Mouse (Mus musculus) bone marrow macrophage, adult 2 months (primary cell): Measurements from ENCODE around the gene Rras. TPM values are rescaled to one million over a fixed set of nuclear protein-coding genes. Genes with fewer than 3 reads are reported as not detected.

Experiments used
- H3K27ac ChIP-seq: 2 replicates; pipeline ENCODE4 v1.5.1; 2012; ENCODE audit warnings: low read depth, low read length; ENCODE audit not compliant: insufficient read depth
- H3K4me1 ChIP-seq: 2 replicates; pipeline ENCODE4 v1.6.1; 2012; ENCODE audit warnings: low read length; ENCODE audit not compliant: control insufficient read depth, insufficient read depth
- H3K4me3 ChIP-seq: 2 replicates; pipeline ENCODE4 v1.5.1; 2012; ENCODE audit warnings: mild to moderate bottlenecking, low read length, moderate library complexity; ENCODE audit not compliant: insufficient read depth
- CTCF ChIP-seq: IDR thresholded peaks from 2 replicates; pipeline ENCODE4 v1.5.1; 2012; ENCODE audit warnings: low read depth, mild to moderate bottlenecking, low read length, moderate library complexity
- POLR2A ChIP-seq: IDR thresholded peaks from 2 replicates; pipeline ENCODE4 v1.6.1; 2012; ENCODE audit warnings: mild to moderate bottlenecking, low read depth, low read length, borderline replicate concordance
- polyA plus RNA-seq: library from polyadenylated mRNA; stranded (reverse); fragments of >200 nt; gene quantifications from 2 replicates; pipeline ENCODE4 v1.2.4, GENCODE M21; 2012; ENCODE audit not compliant: missing spikeins, insufficient read depth, insufficient read length

The Rras gene
- polyA plus RNA-seq, 1 experiment = 123 TPM

DNA sequence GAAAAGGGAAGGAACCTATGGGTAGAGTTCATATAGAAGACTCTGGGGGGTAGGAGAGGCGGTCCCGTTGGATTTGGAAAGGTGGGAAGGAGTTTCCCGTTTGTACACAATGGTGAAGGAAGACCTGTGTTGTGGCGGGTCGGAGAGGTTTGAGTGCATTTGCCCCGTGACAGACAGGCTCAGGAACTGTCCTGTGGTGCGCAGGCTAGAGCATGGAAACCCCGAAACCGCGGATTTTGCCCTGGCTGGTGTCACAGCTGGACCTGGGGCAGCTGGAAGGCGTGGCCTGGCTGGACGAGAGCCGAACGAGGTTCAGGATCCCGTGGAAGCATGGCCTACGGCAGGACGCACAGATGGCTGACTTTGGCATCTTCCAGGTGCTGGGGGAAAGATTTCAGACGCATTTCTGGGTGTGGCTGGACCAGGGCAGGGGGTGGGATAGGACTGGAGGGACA, 19.2 kb upstream of the Rras start, which contains the start of gene Bcl2l12:
Gene Bcl2l12 (minus strand): TSS at position 212 of the 455 bp plus-strand sequence.
- H3K4me1 ChIP-seq = peaks cover 7% of the 10 kb centered on the region
- peak within 1 kb of the TSS; percentile 83 for H3K4me3 ChIP-seq
- H3K27ac ChIP-seq = peak within 1 kb of the TSS; percentile 88
- TF ChIP-seq CTCF = no peak
- TF ChIP-seq POLR2A = no peak

DNA sequence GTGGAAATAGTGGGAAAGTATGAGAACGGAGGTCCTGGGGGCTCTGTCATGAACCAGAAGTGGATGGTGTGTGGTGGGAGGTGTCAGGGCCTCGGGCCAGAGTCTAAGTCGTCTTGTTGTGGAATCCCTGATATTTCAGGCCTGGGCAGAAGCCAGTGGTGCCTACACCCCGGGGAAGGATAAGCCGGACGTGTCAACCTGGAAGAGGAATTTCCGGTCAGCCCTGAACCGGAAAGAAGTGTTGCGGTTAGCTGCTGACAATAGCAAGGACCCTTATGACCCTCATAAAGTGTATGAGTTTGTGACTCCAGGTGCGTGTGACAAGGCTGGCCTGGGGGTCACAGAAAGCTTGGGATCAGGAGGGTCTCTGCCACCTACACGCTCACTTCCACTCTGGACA, 18.0 kb upstream of the Rras start:
- no peak overlapping the region for H3K27ac ChIP-seq
- H3K4me1 ChIP-seq = peaks cover 7% of the 10 kb centered on the region
- TF ChIP-seq POLR2A = no peak
- TF ChIP-seq CTCF = no peak
- no peak overlapping the region for H3K4me3 ChIP-seq

DNA sequence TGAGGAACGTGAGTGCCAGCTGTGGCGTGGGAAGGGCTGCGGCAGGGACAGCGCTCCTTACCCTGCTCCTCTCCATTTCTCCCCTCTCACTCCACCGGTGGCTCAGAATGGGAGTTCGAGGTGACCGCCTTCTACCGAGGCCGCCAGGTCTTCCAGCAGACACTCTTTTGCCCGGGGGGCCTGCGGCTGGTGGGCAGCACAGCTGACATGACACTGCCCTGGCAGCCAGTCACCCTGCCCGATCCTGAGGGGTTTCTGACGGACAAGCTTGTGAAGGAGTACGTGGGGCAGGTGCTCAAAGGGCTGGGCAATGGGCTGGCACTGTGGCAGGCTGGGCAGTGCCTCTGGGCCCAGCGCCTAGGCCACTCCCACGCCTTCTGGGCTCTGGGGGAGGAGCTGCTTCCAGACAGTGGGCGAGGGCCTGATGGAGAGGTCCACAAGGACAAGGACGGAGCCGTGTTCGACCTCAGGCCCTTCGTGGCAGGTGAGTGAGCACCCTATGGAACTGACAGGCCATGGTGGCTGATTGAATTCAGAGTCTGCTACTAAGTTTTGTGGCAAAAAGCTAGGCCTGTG, 17.1 kb upstream of the Rras start:
- no peak overlapping the region for H3K4me3 ChIP-seq
- peaks cover 7% of the 10 kb centered on the region for H3K4me1 ChIP-seq
- TF ChIP-seq POLR2A (no peak), CTCF (no peak)
- no peak overlapping the region for H3K27ac ChIP-seq

- no peak for TF ChIP-seq POLR2A
- no peak for TF ChIP-seq CTCF
- Histone ChIP-seq H3K4me1 (peaks cover 4% of the 10 kb centered on the region; the same call in 1 of the 2 replicates), H3K27ac (no peak overlapping the region), H3K4me3 (no peak overlapping the region)
These were observed 15.3 kb upstream of the Rras start for GRCm38 (mm10) chr7:45002440-45002839.

- no peaks in the 10 kb centered on the region for H3K4me1 ChIP-seq
- H3K27ac ChIP-seq = no peak overlapping the region
- H3K4me3 ChIP-seq = no peak overlapping the region
- no peak for TF ChIP-seq POLR2A
- no peak for TF ChIP-seq CTCF
These were observed 13.2 kb upstream of the Rras start for GRCm38 (mm10) chr7:45004546-45004945.

GRCm38 (mm10) chr7:45005321-45005992, 12.3 kb upstream of the Rras start:
- Histone ChIP-seq H3K4me1 (no peaks in the 10 kb centered on the region), H3K27ac (no peak overlapping the region), H3K4me3 (no peak overlapping the region)
- no peak for TF ChIP-seq CTCF
- no peak for TF ChIP-seq POLR2A

DNA sequence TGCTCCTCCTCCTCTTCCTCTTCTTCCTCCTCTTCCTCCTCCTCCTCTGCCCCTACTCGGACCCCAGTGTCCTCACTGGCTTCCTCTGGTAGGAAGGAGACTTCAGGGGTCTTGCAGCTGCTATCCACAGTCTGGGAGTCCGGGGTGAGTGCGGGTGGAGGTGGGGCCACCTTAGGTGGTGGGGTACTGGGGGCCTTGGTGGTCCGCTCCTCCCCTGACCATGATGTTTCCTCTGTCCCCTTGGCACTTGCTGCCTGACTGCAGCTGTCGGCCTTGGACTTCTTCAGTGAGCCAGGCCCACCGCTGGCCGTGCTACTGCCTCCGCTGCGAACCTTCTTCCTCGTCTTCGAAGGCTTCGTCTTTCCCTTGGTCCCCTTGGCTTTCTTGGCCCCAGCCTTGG, 11.3 kb upstream of the Rras start:
- Histone ChIP-seq H3K27ac (no peak overlapping the region), H3K4me3 (no peak overlapping the region), H3K4me1 (no peaks in the 10 kb centered on the region)
- TF ChIP-seq POLR2A (no peak), CTCF (no peak)

GRCm38 (mm10) chr7:45007141-45007540, 10.6 kb upstream of the Rras start:
- H3K4me1 ChIP-seq = no peaks in the 10 kb centered on the region

DNA sequence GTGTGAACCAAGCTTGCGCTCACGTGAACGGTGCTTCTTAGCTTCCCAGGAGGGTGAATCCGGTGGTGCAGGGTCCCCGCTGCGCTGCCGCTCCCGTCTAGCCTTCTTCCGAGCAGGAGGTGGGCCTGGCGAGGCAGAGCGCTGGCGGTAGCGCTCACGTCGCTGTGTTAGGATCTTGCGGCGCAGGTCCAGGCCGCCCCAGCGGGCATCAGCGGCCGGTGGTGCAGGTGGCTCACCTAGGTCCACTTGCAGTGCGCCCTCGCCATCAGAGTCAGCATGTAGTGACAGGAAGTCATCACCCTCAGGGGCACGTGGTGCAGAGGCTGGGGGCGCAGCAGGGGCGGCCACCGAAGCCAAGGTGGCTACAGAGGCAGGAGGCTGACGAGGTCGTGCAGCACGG, 9.9 kb upstream of the Rras start:
- TF ChIP-seq CTCF (no peak), POLR2A (no peak)
- Histone ChIP-seq H3K4me3 (no peak overlapping the region), H3K4me1 (no peaks in the 10 kb centered on the region), H3K27ac (no peak overlapping the region)

More at GRCm38 (mm10) chr7:45007141-45007540, 10.6 kb upstream of the Rras start:
- TF ChIP-seq POLR2A (no peak), CTCF (no peak)
- Histone ChIP-seq H3K4me3 (no peak overlapping the region), H3K27ac (no peak overlapping the region)

DNA sequence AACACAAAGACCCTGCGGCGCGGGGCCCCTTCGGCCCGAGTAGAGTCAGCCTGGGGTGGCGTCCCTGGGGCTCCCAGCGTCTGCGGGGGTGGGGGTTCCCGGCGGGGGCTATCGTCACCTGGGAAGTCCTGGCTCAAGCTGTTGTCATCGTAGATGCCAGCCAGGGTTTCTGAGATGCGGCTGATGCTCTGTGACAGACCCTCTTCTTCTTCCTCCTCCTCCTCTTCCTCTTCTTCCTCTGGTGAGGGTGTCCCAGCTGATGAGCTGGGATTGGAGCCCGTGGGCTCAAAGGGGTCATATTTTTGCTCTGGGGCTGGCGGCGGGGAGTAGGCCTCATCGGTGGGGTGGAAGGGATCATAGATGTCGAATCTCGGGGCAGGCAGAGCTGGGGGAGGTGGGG, 9.3 kb upstream of the Rras start:
- no peak overlapping the region for H3K4me3 ChIP-seq
- TF ChIP-seq CTCF (no peak), POLR2A (no peak)
- H3K4me1 ChIP-seq = no peaks in the 10 kb centered on the region
- no peak overlapping the region for H3K27ac ChIP-seq

DNA sequence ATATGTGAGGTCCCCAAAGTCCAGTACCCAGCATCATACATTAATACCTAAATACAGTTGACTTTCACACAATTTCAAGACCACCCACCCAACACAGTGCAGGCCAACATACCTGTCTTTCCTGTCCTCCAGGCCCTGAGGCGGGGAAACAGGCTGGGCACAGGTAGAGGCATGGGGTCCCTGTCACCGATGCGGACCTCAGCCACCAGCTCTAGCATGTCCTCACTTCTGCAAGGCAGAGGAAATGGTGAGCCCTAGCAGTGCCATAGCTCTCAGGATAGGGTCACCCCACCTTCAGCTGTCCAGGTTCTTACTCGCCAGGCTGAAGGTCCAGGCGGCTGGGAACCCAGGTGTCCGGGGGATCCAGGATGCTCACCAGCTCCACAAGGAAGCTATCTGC, 5.8 kb upstream of the Rras start:
- Histone ChIP-seq H3K4me3 (no peak overlapping the region), H3K4me1 (peaks cover 5% of the 10 kb centered on the region)

More for the DNA sequence above, 5.8 kb upstream of the Rras start:
- H3K27ac ChIP-seq = no peak overlapping the region
- TF ChIP-seq POLR2A = no peak
- no peak for TF ChIP-seq CTCF
